Mouse (Mus musculus) ES-E14 (cell line): ENCODE data around the gene Shisa9.

Experiments used
- CHD2 ChIP-seq: IDR thresholded peaks from 2 replicates; pipeline ENCODE4 v1.6.1; 2014; ENCODE audit warnings: mild to moderate bottlenecking, low read depth, low read length, inconsistent platforms
- ZNF384 ChIP-seq: IDR thresholded peaks from 2 replicates; pipeline ENCODE4 v1.6.1; 2012; ENCODE audit warnings: low read depth, low read length, inconsistent platforms

DNA sequence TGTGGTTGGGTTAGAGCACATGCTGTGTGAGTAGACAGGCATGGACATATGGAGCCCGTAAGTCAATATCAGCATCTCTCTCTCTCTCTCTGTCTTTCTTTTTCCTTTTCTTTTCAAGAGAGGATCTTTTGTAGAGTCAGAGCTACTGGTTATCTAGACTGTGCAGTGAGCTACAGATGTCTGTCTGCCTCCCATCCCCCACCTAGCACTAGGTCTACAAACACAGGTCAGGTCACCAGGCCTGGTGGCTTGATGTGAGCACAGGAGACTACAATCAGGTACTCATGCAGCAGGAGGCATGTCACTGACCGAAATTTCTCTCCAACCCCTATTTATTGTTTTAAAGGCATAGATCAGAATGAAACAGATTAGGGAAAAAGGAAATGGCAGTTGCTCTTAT, 219.1 kb downstream of the Shisa9 start:
- TF ChIP-seq CHD2 (no peak), ZNF384 (no peak)
